24 mouse cellular contexts compared by ENCODE assay signal in the genomic region with DNA sequence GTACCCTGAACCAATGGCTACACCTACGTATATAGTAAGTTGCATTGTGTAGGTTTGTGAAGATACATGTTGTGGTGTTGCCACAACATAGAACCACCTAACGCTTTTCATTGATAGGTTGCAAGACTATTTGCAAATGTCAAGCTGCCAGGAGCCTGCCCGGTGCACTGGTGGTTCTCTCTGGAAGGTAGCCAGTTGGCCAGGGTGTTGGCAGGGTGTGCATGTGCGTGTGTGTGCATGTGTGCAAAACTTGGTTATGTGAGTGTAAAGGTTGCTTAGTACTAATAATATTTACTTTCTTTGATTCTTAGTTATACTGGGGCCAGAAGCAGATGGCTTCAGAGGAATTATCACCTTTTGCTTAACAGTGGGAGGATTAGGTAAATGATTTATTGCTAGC. TPM values are rescaled to one million over a fixed set of nuclear protein-coding genes. Genes with fewer than 3 reads are reported as not detected.
A peak's percentile ranks its signal among the peaks of the same experiment; 100 is the strongest.
DNase-seq lines count a peak whose midpoint lies in the region; ATAC-seq and TF ChIP-seq lines count a peak whose summit lies in the region.
"Had no signal": no experiment of that assay in that cellular context is flagged by ENCODE, and none has a peak within 500 bp of the region (broad histone marks: within the 10 kb centered on the region; RNA-seq: fewer than 3 reads in every experiment).

No protein-coding gene starts in this region.

- no peaks in the 10 kb centered on the region for H3K4me1 ChIP-seq in kidney, adult 2 months (ENCODE audit: control insufficient read depth, insufficient read depth, low read length)
- H3K4me1 ChIP-seq in stomach, embryonic 16.5 days (ENCODE audit: control insufficient read depth, insufficient read depth, low read length), result no peaks in the 10 kb centered on the region
- no peaks in the 10 kb centered on the region for H3K4me1 ChIP-seq in midbrain, embryonic 15.5 days
- H3K4me1 ChIP-seq: embryonic facial prominence, embryonic 12.5 days; hindbrain, embryonic 10.5 days; kidney, embryonic 15.5 days; limb, embryonic 13.5 days had no signal

- H3K9ac ChIP-seq in stomach, embryonic 16.5 days (ENCODE audit: low read length), result no peak overlapping the region
- H3K9ac ChIP-seq in midbrain, embryonic 15.5 days, result no peak overlapping the region
- H3K9ac ChIP-seq: embryonic facial prominence, embryonic 12.5 days; kidney, embryonic 15.5 days; limb, embryonic 13.5 days had no signal

- no peak overlapping the region for H3K4me2 ChIP-seq in stomach, embryonic 16.5 days (ENCODE audit: low read depth, low read length)
- no peak overlapping the region for H3K4me2 ChIP-seq in midbrain, embryonic 15.5 days
- H3K4me2 ChIP-seq: embryonic facial prominence, embryonic 12.5 days; kidney, embryonic 15.5 days; limb, embryonic 13.5 days had no signal

- DNase-seq in adrenal gland, postnatal 10 days, result peak; percentile 34
- DNase-seq in adrenal gland, adult 18-20 months (ENCODE audit: low spot score in 2 of 2), result no peak
- DNase-seq in kidney, adult 2 months, result peak; percentile 31
- DNase-seq in kidney, postnatal 14 days, result no peak
- peak; percentile 17 for DNase-seq in ovary, adult 18-20 months (ENCODE audit: low spot score)
- DNase-seq in ovary, postnatal 10 days (ENCODE audit: low spot score), result no peak
- DNase-seq: adrenal gland, postnatal 36 days; cerebellum, adult 18-20 months; gastrocnemius, postnatal 14 days; heart, adult 2 months; right cerebral cortex, adult 18-20 months; thymus, postnatal 4 days had no signal

- no peaks in the 10 kb centered on the region for H3K9me3 ChIP-seq in stomach, embryonic 16.5 days (replicated peaks; ENCODE audit: control insufficient read depth, low read length)
- no peaks in the 10 kb centered on the region for H3K9me3 ChIP-seq in midbrain, embryonic 15.5 days
- H3K9me3 ChIP-seq: embryonic facial prominence, embryonic 12.5 days; hindbrain, embryonic 10.5 days; kidney, embryonic 15.5 days; limb, embryonic 13.5 days had no signal

- peak; percentile 50; the same call in 1 of the 2 replicates for ATAC-seq in stomach, embryonic 16.5 days (ENCODE audit: insufficient read depth, low FRiP score)
- ATAC-seq in midbrain, embryonic 15.5 days (replicated peaks), result no peak
- ATAC-seq: CD4-positive, CD25-positive, alpha-beta regulatory T cell, adult 4 months; forebrain, embryonic 14.5 days; hindbrain, postnatal 0 days; Patski had no signal

- TF ChIP-seq CTCF in kidney, adult 2 months (conservative IDR thresholded peaks at IDR 0.05; ENCODE audit: insufficient read depth, insufficient read length, low read depth, low read length), result no peak

- H3K4me3 ChIP-seq in kidney, adult 2 months (ENCODE audit: insufficient read depth, low read depth, low read length), result no peak overlapping the region
- H3K4me3 ChIP-seq in stomach, embryonic 16.5 days (replicated peaks; ENCODE audit: low read length), result no peak overlapping the region
- no peak overlapping the region for H3K4me3 ChIP-seq in midbrain, embryonic 15.5 days
- H3K4me3 ChIP-seq: embryonic facial prominence, embryonic 12.5 days; erythroblast, embryonic 14.5 days; heart, adult 2 months; hindbrain, embryonic 10.5 days; kidney, embryonic 15.5 days; limb, embryonic 13.5 days had no signal

- H3K27ac ChIP-seq in kidney, adult 2 months (ENCODE audit: insufficient read depth, low read depth, low read length), result no peak overlapping the region
- no peak overlapping the region for H3K27ac ChIP-seq in stomach, embryonic 16.5 days (ENCODE audit: low read length)
- H3K27ac ChIP-seq in midbrain, embryonic 15.5 days, result no peak overlapping the region
- H3K27ac ChIP-seq: embryonic facial prominence, embryonic 12.5 days; heart, adult 2 months; hindbrain, embryonic 10.5 days; hindbrain, postnatal 0 days; kidney, embryonic 15.5 days; limb, embryonic 13.5 days had no signal

- no peak for TF ChIP-seq POLR2A in kidney, adult 2 months (IDR thresholded peaks at IDR 0.05; ENCODE audit: low read depth, low read length)

- no peaks in the 10 kb centered on the region for H3K36me3 ChIP-seq in kidney, adult 2 months (ENCODE audit: control insufficient read depth, insufficient read depth, low read length)
- H3K36me3 ChIP-seq in stomach, embryonic 16.5 days (ENCODE audit: control insufficient read depth, insufficient read depth, low read length), result no peaks in the 10 kb centered on the region
- no peaks in the 10 kb centered on the region for H3K36me3 ChIP-seq in midbrain, embryonic 15.5 days (replicated peaks)
- H3K36me3 ChIP-seq: embryonic facial prominence, embryonic 12.5 days; hindbrain, embryonic 10.5 days; kidney, embryonic 15.5 days; limb, embryonic 13.5 days had no signal

- H3K27me3 ChIP-seq in kidney, adult 2 months (replicated peaks; ENCODE audit: control insufficient read depth, insufficient read depth, low read length), result no peaks in the 10 kb centered on the region
- no peaks in the 10 kb centered on the region for H3K27me3 ChIP-seq in stomach, embryonic 16.5 days (ENCODE audit: control insufficient read depth, insufficient read depth, low read length)
- no peaks in the 10 kb centered on the region for H3K27me3 ChIP-seq in midbrain, embryonic 15.5 days (replicated peaks)
- H3K27me3 ChIP-seq: embryonic facial prominence, embryonic 12.5 days; kidney, embryonic 15.5 days; limb, embryonic 13.5 days had no signal

- WGBS in kidney, adult 2 months, result 66% methylated on average over 4 of the region's 4 CpGs
- 60% methylated on average over 4 of the region's 4 CpGs for WGBS in stomach, embryonic 16.5 days
- 91% methylated on average over 4 of the region's 4 CpGs for whole genome bisulfite sequencing in midbrain, embryonic 15.5 days

RNA-seq across cellular contexts. Expression of gene Bace2, which starts 13.7 kb away (rescaled TPM):
- total RNA-seq in adrenal gland, postnatal 10 days (2021), result 10 to 100 TPM; 16.5 to 18.7 TPM
- 10 to 100 TPM; 14.9 to 22.3 TPM for total RNA-seq in adrenal gland, adult 18-20 months (2021)
- polyA plus RNA-seq in kidney, adult 2 months (2012; rRNA removed), result 1.6 and 1.7 TPM in 2 replicates
- 116 and 154 TPM in 2 replicates for polyA plus RNA-seq in stomach, embryonic 16.5 days (2015; fragmentation: Nextera tagmentation; extraction: Ambion mirVana)
- polyA plus RNA-seq in midbrain, embryonic 15.5 days (2015; fragmentation: Nextera tagmentation; extraction: Ambion mirVana), result 4.2 and 5.5 TPM in 2 replicates
- total RNA-seq: neutrophil, adult 5-6 weeks had no signal
- polyA plus RNA-seq: erythroblast, embryonic 14.5 days had no signal

Comparison
In these comparisons a context has a peak if more than half of its experiments do, and no peak if none do; other contexts are left out.
1. DNase-seq: peak in adrenal gland, postnatal 10 days (single experiment), kidney, adult 2 months (single experiment) and ovary, adult 18-20 months (single experiment); none in adrenal gland, adult 18-20 months (0 of 2), kidney, postnatal 14 days (single experiment) and ovary, postnatal 10 days (single experiment).
2. RNA of gene Bace2, which starts 13.7 kb away (polyA plus RNA-seq): 116 to 154 TPM in stomach, embryonic 16.5 days; 4.2 to 5.5 TPM in midbrain, embryonic 15.5 days and 1.6 to 1.7 TPM in kidney, adult 2 months; every median in the first group is over 10 times any median in the second.